Mouse (Mus musculus) lung, postnatal 0 days (tissue): ENCODE measurements around the gene 4930402F06Rik. TPM values are rescaled to one million over a fixed set of nuclear protein-coding genes. Genes with fewer than 3 reads are reported as not detected.
A peak's percentile ranks its signal among the peaks of the same experiment; 100 is the strongest.

Experiments
- ATAC-seq: fragments of 200-750 bp; cut with Nextera tagmentation; 2 replicates; pipeline ENCODE4 v1.8.0; 2017; ENCODE audit warnings: moderate library complexity
- DNase-seq: peaks from one replicate; pipeline ENCODE4 v3.0.0-alpha.2; 2016; ENCODE audit warnings: low spot score
- H3K27ac ChIP-seq: fragments of 300-500 bp; sonication (generic); 2 replicates; pipeline ENCODE4 v1.5.1; 2014; ENCODE audit warnings: antibody characterized with exemption, mild to moderate bottlenecking, low read length, mixed read lengths
- H3K27me3 ChIP-seq: fragments of 300-500 bp; sonication (generic); replicated peaks from 2 replicates; pipeline ENCODE4 v1.6.1; 2014; ENCODE audit warnings: low read length, mixed read lengths; ENCODE audit not compliant: insufficient read depth
- H3K36me3 ChIP-seq: fragments of 300-500 bp; sonication (generic); 2 replicates; pipeline ENCODE4 v1.6.1; 2014; ENCODE audit warnings: low read length, mixed read lengths; ENCODE audit not compliant: insufficient read depth
- H3K4me1 ChIP-seq: fragments of 300-500 bp; sonication (generic); 2 replicates; pipeline ENCODE4 v1.6.1; 2014; ENCODE audit warnings: antibody characterized with exemption, low read depth, low read length, mixed read lengths; ENCODE audit not compliant: insufficient read depth
- H3K4me2 ChIP-seq: fragments of 300-500 bp; sonication (generic); replicated peaks from 2 replicates; pipeline ENCODE4 v1.6.1; 2014; ENCODE audit warnings: low read depth, mild to moderate bottlenecking, low read length, moderate library complexity, mixed read lengths
- H3K4me3 ChIP-seq: fragments of 300-500 bp; sonication (generic); 2 replicates; pipeline ENCODE4 v1.5.1; 2014; ENCODE audit warnings: low read depth, low read length
- H3K9ac ChIP-seq: fragments of 300-500 bp; sonication (generic); replicated peaks from 2 replicates; pipeline ENCODE4 v1.6.1; 2014; ENCODE audit warnings: low read depth, mild to moderate bottlenecking
- H3K9me3 ChIP-seq: fragments of 300-500 bp; sonication (generic); 2 replicates; pipeline ENCODE4 v1.6.1; 2016; ENCODE audit warnings: low read length, mixed read lengths
- CTCF ChIP-seq: IDR thresholded peaks from 2 replicates; pipeline ENCODE4 v1.5.1; 2016; ENCODE audit warnings: antibody characterized with exemption, mild to moderate bottlenecking
- EP300 ChIP-seq: IDR thresholded peaks from 2 replicates; pipeline ENCODE4 v1.6.1; 2016; ENCODE audit warnings: antibody characterized with exemption, mild to moderate bottlenecking, control low read depth
- WGBS: fragments of 180-500 bp; shearing (Covaris S2); extraction: QIAGEN DNeasy Blood & Tissue Kit; methylation state at CpG from one replicate; pipeline ENCODE4 v1.1.7; 2014; 5-methylcytosine and 5-hydroxymethylcytosine counted together
- polyA plus RNA-seq: library from polyadenylated mRNA; unstranded; fragments of >200 nt; fragmentation: Nextera tagmentation; extraction: Ambion mirVana; gene quantifications from 2 replicates; pipeline ENCODE4 v1.2.1, GENCODE M21; 2015

The 4930402F06Rik gene
- polyA plus RNA-seq, 1 experiment from 2014 or later: not detected

GRCm38 (mm10) chr2:35411640-35412190 is 14.7 kb upstream of the 4930402F06Rik start:
- H3K27ac ChIP-seq: no peak overlapping the region
- DNase-seq (no peak), ATAC-seq (peak; percentile 46)
- H3K9me3 ChIP-seq: no peaks in the 10 kb centered on the region
- no peaks in the 10 kb centered on the region for H3K4me1 ChIP-seq
- H3K4me3 ChIP-seq: no peak overlapping the region
- H3K36me3 ChIP-seq: no peaks in the 10 kb centered on the region
- H3K9ac ChIP-seq: no peak overlapping the region
- WGBS: 52% methylated on average over 10 of the region's 10 CpGs
- TF ChIP-seq EP300: no peak
- TF ChIP-seq CTCF: no peak
- no peak overlapping the region for H3K4me2 ChIP-seq
- H3K27me3 ChIP-seq: no peaks in the 10 kb centered on the region

- H3K9ac ChIP-seq: no peak overlapping the region
- 88% methylated on average over 6 of the region's 6 CpGs for WGBS
Observed at GRCm38 (mm10) chr2:35409466-35409865, 12.5 kb upstream of the 4930402F06Rik start.

GRCm38 (mm10) chr2:35408409-35409110 is 11.6 kb upstream of the 4930402F06Rik start:
- Histone ChIP-seq H3K9me3 (no peaks in the 10 kb centered on the region), H3K27ac (no peak overlapping the region), H3K9ac (no peak overlapping the region), H3K4me2 (no peak overlapping the region), H3K4me3 (no peak overlapping the region), H3K4me1 (no peaks in the 10 kb centered on the region), H3K27me3 (no peaks in the 10 kb centered on the region), H3K36me3 (no peaks in the 10 kb centered on the region)
- no peak for TF ChIP-seq EP300
- no peak for TF ChIP-seq CTCF
- DNase-seq (no peak), ATAC-seq (no peak)
- 53% methylated on average over 5 of the region's 5 CpGs for WGBS

More at GRCm38 (mm10) chr2:35409466-35409865, 12.5 kb upstream of the 4930402F06Rik start:
- TF ChIP-seq CTCF (no peak), EP300 (no peak)
- ATAC-seq (no peak), DNase-seq (no peak)
- H3K36me3 ChIP-seq: no peaks in the 10 kb centered on the region
- no peak overlapping the region for H3K4me3 ChIP-seq
- H3K27me3 ChIP-seq: no peaks in the 10 kb centered on the region
- H3K27ac ChIP-seq: no peak overlapping the region
- no peaks in the 10 kb centered on the region for H3K9me3 ChIP-seq
- no peaks in the 10 kb centered on the region for H3K4me1 ChIP-seq
- no peak overlapping the region for H3K4me2 ChIP-seq

GRCm38 (mm10) chr2:35407878-35408277 is 10.9 kb upstream of the 4930402F06Rik start:
- no peak overlapping the region for H3K4me3 ChIP-seq
- H3K36me3 ChIP-seq: no peaks in the 10 kb centered on the region
- DNase-seq (no peak), ATAC-seq (no peak)
- H3K9me3 ChIP-seq: no peaks in the 10 kb centered on the region
- no peak overlapping the region for H3K9ac ChIP-seq
- H3K27ac ChIP-seq: no peak overlapping the region
- WGBS: 49% methylated on average over 7 of the region's 7 CpGs
- no peaks in the 10 kb centered on the region for H3K4me1 ChIP-seq
- H3K4me2 ChIP-seq: no peak overlapping the region
- TF ChIP-seq EP300: no peak
- no peak for TF ChIP-seq CTCF
- H3K27me3 ChIP-seq: no peaks in the 10 kb centered on the region

GRCm38 (mm10) chr2:35407266-35407665 is 10.3 kb upstream of the 4930402F06Rik start:
- ATAC-seq (no peak), DNase-seq (peak; percentile 18)
- no peak overlapping the region for H3K9ac ChIP-seq
- no peaks in the 10 kb centered on the region for H3K4me1 ChIP-seq
- no peaks in the 10 kb centered on the region for H3K36me3 ChIP-seq
- 58% methylated on average over 5 of the region's 6 CpGs for WGBS
- no peaks in the 10 kb centered on the region for H3K9me3 ChIP-seq
- TF ChIP-seq CTCF (no peak), EP300 (no peak)
- H3K27ac ChIP-seq: no peak overlapping the region
- H3K4me3 ChIP-seq: no peak overlapping the region
- H3K27me3 ChIP-seq: no peaks in the 10 kb centered on the region
- no peak overlapping the region for H3K4me2 ChIP-seq

- DNase-seq (no peak), ATAC-seq (no peak)
- H3K4me3 ChIP-seq: no peak overlapping the region
- no peaks in the 10 kb centered on the region for H3K27me3 ChIP-seq
- H3K4me1 ChIP-seq: no peaks in the 10 kb centered on the region
- no peak overlapping the region for H3K27ac ChIP-seq
- H3K9ac ChIP-seq: no peak overlapping the region
- 89% methylated on average over 1 of the region's 1 CpGs for WGBS
- H3K9me3 ChIP-seq: no peaks in the 10 kb centered on the region
- no peak overlapping the region for H3K4me2 ChIP-seq
- no peaks in the 10 kb centered on the region for H3K36me3 ChIP-seq
- no peak for TF ChIP-seq CTCF
- TF ChIP-seq EP300: no peak
Observed at GRCm38 (mm10) chr2:35406611-35407010, 9.6 kb upstream of the 4930402F06Rik start.
